Mouse (Mus musculus) midbrain, embryonic 13.5 days (tissue): ENCODE results near the gene Gm17387. TPM values are rescaled to one million over a fixed set of nuclear protein-coding genes. Genes with fewer than 3 reads are reported as not detected.

Experiments used
- ATAC-seq: fragments of 200-750 bp; cut with Nextera tagmentation; 2 replicates; pipeline ENCODE4 v1.8.0; 2017; ENCODE audit warnings: mild to moderate bottlenecking, moderate TSS enrichment, moderate library complexity
- H3K27ac ChIP-seq: fragments of 300-500 bp; sonication (generic); 2 replicates; pipeline ENCODE4 v1.5.1; 2015; ENCODE audit warnings: inconsistent platforms, mild to moderate bottlenecking, moderate library complexity
- H3K27me3 ChIP-seq: fragments of 300-500 bp; sonication (generic); 2 replicates; pipeline ENCODE4 v1.6.1; 2015; ENCODE audit warnings: mild to moderate bottlenecking, inconsistent platforms
- H3K36me3 ChIP-seq: fragments of 300-500 bp; sonication (generic); 2 replicates; pipeline ENCODE4 v1.6.1; 2015; ENCODE audit warnings: mild to moderate bottlenecking, inconsistent platforms
- H3K4me1 ChIP-seq: fragments of 300-500 bp; sonication (generic); replicated peaks from 2 replicates; pipeline ENCODE4 v1.6.1; 2015; ENCODE audit warnings: inconsistent platforms
- H3K4me2 ChIP-seq: fragments of 300-500 bp; sonication (generic); replicated peaks from 2 replicates; pipeline ENCODE4 v1.6.1; 2015; ENCODE audit warnings: moderate library complexity, mild to moderate bottlenecking, inconsistent platforms
- H3K4me3 ChIP-seq: fragments of 300-500 bp; sonication (generic); replicated peaks from 2 replicates; pipeline ENCODE4 v1.5.1; 2015; ENCODE audit warnings: mild to moderate bottlenecking, inconsistent platforms
- H3K9ac ChIP-seq: fragments of 300-500 bp; sonication (generic); replicated peaks from 2 replicates; pipeline ENCODE4 v1.6.1; 2015; ENCODE audit warnings: mild to moderate bottlenecking, inconsistent platforms
- H3K9me3 ChIP-seq: fragments of 300-500 bp; sonication (generic); 2 replicates; pipeline ENCODE4 v1.6.1; 2016; ENCODE audit warnings: mild to moderate bottlenecking, inconsistent platforms
- WGBS: fragments of 180-500 bp; shearing (Covaris S2); methylation state at CpG from one replicate; pipeline ENCODE4 v1.1.7; 2015; 5-methylcytosine and 5-hydroxymethylcytosine counted together
- polyA plus RNA-seq: library from polyadenylated mRNA; unstranded; fragments of >200 nt; fragmentation: Nextera tagmentation; extraction: Ambion mirVana; gene quantifications from 2 replicates; pipeline ENCODE4 v1.2.1, GENCODE M21; 2015

Gene Gm17387
- polyA plus RNA-seq, 1 experiment from 2014 or later: not detected

GRCm38 (mm10) chr7:141055785-141056184 is 26.9 kb downstream of the Gm17387 start:
- Histone ChIP-seq H3K36me3 (peaks cover 3% of the 10 kb centered on the region; the same call in 1 of the 2 replicates), H3K4me3 (no peak overlapping the region), H3K9ac (no peak overlapping the region), H3K4me2 (no peak overlapping the region), H3K4me1 (peaks cover 10% of the 10 kb centered on the region), H3K27ac (no peak overlapping the region), H3K27me3 (no peaks in the 10 kb centered on the region), H3K9me3 (no peaks in the 10 kb centered on the region)
- no peak for ATAC-seq
- WGBS: 87% methylated on average over 4 of the region's 4 CpGs

- no peak for ATAC-seq
Observed at GRCm38 (mm10) chr7:141056976-141057375, 28.0 kb downstream of the Gm17387 start.

DNA sequence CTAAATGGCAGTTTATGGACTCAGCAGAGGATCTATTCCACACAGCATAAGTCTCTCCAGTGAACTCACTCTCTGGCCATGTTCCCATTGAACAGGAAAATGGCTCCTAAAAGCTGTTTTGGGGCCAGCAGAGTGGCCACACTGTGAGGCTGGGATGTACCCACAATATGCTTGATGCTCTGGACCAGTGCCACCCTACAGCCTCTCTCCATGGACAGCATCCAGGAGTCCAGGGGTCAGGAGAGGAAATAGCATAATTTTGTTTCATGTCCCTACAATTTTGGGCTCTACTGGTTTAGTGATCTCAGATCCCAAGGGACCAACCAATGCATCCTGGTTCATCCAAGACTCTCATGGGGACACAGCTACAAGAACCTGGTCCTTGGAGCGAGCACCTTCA is 28.6 kb downstream of the Gm17387 start:
- 100% methylated on average over 1 of the region's 1 CpGs for WGBS
- Histone ChIP-seq H3K9ac (no peak overlapping the region), H3K4me2 (no peak overlapping the region), H3K27me3 (no peaks in the 10 kb centered on the region), H3K4me1 (peaks cover 20% of the 10 kb centered on the region), H3K4me3 (no peak overlapping the region), H3K27ac (no peak overlapping the region), H3K36me3 (peaks cover 3% of the 10 kb centered on the region; the same call in 1 of the 2 replicates), H3K9me3 (no peaks in the 10 kb centered on the region)
- ATAC-seq: no peak

More at GRCm38 (mm10) chr7:141056976-141057375, 28.0 kb downstream of the Gm17387 start:
- peaks cover 15% of the 10 kb centered on the region for H3K4me1 ChIP-seq
- H3K9me3 ChIP-seq: no peaks in the 10 kb centered on the region
- peaks cover 3% of the 10 kb centered on the region; the same call in 1 of the 2 replicates for H3K36me3 ChIP-seq
- H3K4me3 ChIP-seq: no peak overlapping the region
- no peak overlapping the region for H3K4me2 ChIP-seq
- WGBS: 95% methylated on average over 6 of the region's 6 CpGs
- no peaks in the 10 kb centered on the region for H3K27me3 ChIP-seq
- no peak overlapping the region for H3K9ac ChIP-seq
- H3K27ac ChIP-seq: no peak overlapping the region

DNA sequence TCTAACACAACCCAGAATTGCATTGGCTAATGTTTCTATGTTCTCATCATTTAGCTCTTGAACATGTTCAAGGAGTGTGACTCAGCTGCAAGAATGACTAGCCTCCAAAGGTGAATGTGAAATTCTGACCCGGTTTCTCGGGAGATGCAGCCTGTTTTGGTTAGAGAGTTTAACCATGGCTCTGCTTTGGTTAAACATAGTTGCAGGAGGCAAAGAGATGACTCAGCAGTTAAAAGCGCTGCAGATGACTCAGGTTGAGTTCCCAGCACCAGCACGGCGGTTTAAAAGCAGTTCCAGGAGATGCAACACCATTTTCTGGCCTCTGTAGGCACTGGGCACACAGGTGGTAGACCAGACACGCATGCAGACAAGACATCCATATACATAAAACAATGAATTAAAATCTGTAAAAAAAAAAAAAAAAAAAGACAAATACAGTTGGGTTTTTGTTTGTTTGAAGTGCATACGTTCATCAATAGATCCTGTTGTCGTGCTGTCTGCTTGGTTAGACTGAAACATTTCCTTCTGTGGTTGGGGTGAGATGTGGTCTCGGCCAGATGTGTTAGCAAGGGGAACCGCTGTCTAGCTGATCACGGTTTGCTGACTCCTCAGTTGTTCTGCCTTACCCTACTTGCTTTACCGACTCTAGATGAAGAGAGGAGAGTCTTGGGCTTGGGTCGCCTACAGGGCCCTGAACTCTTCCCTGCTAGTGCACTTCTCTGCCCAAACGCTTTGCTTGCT is 29.8 kb downstream of the Gm17387 start:
- WGBS: 96% methylated on average over 14 of the region's 14 CpGs
- ATAC-seq: no peak

GRCm38 (mm10) chr7:141059929-141060328 is 31.0 kb downstream of the Gm17387 start:
- Histone ChIP-seq H3K27ac (peak overlapping the region; percentile 95), H3K9ac (peak overlapping the region; percentile 99), H3K4me3 (peak overlapping the region; percentile 92), H3K4me2 (peak overlapping the region; percentile 74), H3K36me3 (peaks cover 22% of the 10 kb centered on the region), H3K27me3 (no peaks in the 10 kb centered on the region), H3K4me1 (peaks cover 29% of the 10 kb centered on the region), H3K9me3 (no peaks in the 10 kb centered on the region)
- WGBS: 71% methylated on average over 2 of the region's 2 CpGs
- no peak for ATAC-seq

More for the DNA sequence above, 29.8 kb downstream of the Gm17387 start:
- no peak overlapping the region for H3K4me2 ChIP-seq
- H3K27ac ChIP-seq: no peak overlapping the region
- peaks cover 11% of the 10 kb centered on the region for H3K36me3 ChIP-seq
- H3K9ac ChIP-seq: no peak overlapping the region
- H3K9me3 ChIP-seq: no peaks in the 10 kb centered on the region
- peaks cover 29% of the 10 kb centered on the region for H3K4me1 ChIP-seq
- no peaks in the 10 kb centered on the region for H3K27me3 ChIP-seq
- no peak overlapping the region for H3K4me3 ChIP-seq

- Histone ChIP-seq H3K9me3 (no peaks in the 10 kb centered on the region), H3K4me1 (peaks cover 29% of the 10 kb centered on the region), H3K9ac (peak within 1 kb of the TSS; percentile 99), H3K36me3 (peaks cover 29% of the 10 kb centered on the region), H3K4me2 (peak within 1 kb of the TSS; percentile 74), H3K27me3 (no peaks in the 10 kb centered on the region), H3K4me3 (peak within 1 kb of the TSS; percentile 92), H3K27ac (peak within 1 kb of the TSS; percentile 95)
- peak; percentile 99 for ATAC-seq
- WGBS: under 1% methylated on average over 72 of the region's 72 CpGs
Observed at GRCm38 (mm10) chr7:141060426-141061242, 31.7 kb downstream of the Gm17387 start, which contains the start of gene B4galnt4. Gene B4galnt4, plus strand, starts transcription at chr7:141061104.

DNA sequence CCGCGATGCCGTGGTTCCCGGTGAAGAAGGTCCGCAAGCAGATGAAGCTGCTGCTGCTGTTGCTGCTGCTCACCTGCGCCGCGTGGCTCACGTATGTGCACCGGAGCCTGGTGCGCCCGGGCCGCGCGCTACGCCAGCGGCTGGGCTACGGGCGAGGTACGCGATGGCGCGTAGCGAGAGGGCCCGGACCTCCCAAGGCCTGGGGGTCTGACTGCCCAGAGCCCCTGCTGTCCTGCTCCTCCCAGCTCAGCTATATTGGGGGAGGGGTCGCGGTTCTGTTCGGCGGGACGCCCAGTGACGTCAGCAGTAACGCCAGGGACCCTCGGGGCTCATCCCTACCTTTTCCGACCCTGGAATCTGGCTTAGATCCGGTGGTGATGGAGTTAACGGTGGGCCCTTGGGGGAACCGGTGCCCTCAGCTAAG is 32.4 kb downstream of the Gm17387 start:
- under 1% methylated on average over 37 of the region's 37 CpGs for WGBS
- Histone ChIP-seq H3K36me3 (peaks cover 32% of the 10 kb centered on the region), H3K9me3 (no peaks in the 10 kb centered on the region), H3K4me1 (peaks cover 29% of the 10 kb centered on the region), H3K27ac (peak overlapping the region; percentile 95), H3K27me3 (no peaks in the 10 kb centered on the region), H3K9ac (peak overlapping the region; percentile 99), H3K4me2 (peak overlapping the region; percentile 74), H3K4me3 (peak overlapping the region; percentile 92)
- ATAC-seq: peak; percentile 78

- H3K4me1 ChIP-seq: peaks cover 29% of the 10 kb centered on the region
- no peak overlapping the region; the same call in 1 of the 2 replicates for H3K9ac ChIP-seq
- H3K9me3 ChIP-seq: no peaks in the 10 kb centered on the region
- H3K4me3 ChIP-seq: peak overlapping the region; percentile 92
- no peak for ATAC-seq
- WGBS: 95% methylated on average over 7 of the region's 7 CpGs
- H3K36me3 ChIP-seq: peaks cover 45% of the 10 kb centered on the region
- no peak overlapping the region for H3K27ac ChIP-seq
- H3K27me3 ChIP-seq: no peaks in the 10 kb centered on the region
- H3K4me2 ChIP-seq: peak overlapping the region; percentile 74
Observed at GRCm38 (mm10) chr7:141062525-141062924, 33.6 kb downstream of the Gm17387 start.

DNA sequence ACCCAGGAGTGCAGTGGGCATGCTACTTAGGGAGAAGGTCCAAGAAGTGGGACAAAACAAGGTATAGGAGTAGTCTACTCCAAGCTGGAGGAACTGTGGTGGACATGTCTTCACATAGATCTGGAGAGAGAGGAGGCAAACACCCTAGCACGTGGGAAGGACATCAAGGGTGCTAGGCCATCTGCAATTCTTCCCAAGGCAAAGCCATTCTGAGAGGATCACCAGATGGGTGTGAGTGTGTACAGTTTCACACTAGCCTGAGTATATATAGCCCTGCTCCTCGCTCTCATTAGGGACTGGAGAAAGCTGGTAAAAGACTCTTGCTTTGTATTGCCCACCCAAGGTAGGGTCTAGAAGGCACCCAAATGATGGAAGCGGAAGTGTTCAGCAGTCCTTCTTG is 34.4 kb downstream of the Gm17387 start:
- Histone ChIP-seq H3K9ac (no peak overlapping the region), H3K9me3 (no peaks in the 10 kb centered on the region), H3K36me3 (peaks cover 53% of the 10 kb centered on the region), H3K4me3 (no peak overlapping the region), H3K4me2 (no peak overlapping the region), H3K4me1 (peaks cover 29% of the 10 kb centered on the region), H3K27me3 (no peaks in the 10 kb centered on the region), H3K27ac (no peak overlapping the region)
- ATAC-seq: no peak
- WGBS: 99% methylated on average over 3 of the region's 3 CpGs

DNA sequence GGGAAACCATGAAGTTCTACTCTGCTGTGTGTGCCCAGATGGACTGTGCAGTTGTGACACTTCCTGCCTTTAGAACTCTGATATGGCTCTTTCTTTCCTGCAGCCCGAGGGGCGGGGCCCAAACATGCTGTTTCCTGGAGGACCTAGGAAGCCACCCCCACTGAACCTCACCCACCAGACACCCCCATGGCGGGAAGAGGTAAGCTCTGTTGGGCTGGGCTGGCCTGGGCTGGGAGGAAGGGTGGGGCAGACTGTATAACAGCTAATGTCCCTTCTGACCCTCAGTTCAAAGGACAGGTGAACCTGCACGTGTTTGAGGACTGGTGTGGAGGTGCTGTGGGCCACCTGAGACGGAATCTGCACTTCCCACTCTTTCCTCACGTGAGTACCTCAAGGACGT is 35.2 kb downstream of the Gm17387 start:
- peaks cover 59% of the 10 kb centered on the region for H3K36me3 ChIP-seq
- no peak overlapping the region for H3K9ac ChIP-seq
- H3K4me3 ChIP-seq: no peak overlapping the region
- no peak overlapping the region for H3K27ac ChIP-seq
- H3K27me3 ChIP-seq: no peaks in the 10 kb centered on the region
- ATAC-seq: no peak
- no peak overlapping the region for H3K4me2 ChIP-seq
- peaks cover 29% of the 10 kb centered on the region for H3K4me1 ChIP-seq
- WGBS: 90% methylated on average over 7 of the region's 7 CpGs
- H3K9me3 ChIP-seq: no peaks in the 10 kb centered on the region

DNA sequence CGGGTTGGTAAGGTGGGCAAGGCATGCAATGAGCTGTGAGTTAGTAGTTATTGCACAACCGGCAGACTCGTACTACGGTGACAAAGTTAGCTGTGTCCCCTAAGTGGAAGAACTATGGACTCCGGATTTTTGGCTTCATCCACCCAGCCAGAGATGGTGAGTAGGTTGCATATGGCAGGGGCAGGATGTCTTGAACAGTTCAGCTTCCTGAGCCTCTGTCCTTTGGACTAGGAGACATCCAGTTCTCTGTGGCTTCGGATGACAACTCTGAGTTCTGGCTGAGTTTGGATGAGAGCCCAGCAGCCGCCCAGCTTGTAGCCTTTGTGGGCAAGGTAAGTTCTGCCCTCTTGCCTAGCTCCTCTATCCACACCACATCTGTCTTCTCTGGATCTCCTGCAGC is 35.6 kb downstream of the Gm17387 start:
- no peak overlapping the region for H3K4me2 ChIP-seq
- WGBS: 93% methylated on average over 7 of the region's 7 CpGs
- no peak for ATAC-seq
- no peak overlapping the region for H3K27ac ChIP-seq
- peaks cover 59% of the 10 kb centered on the region for H3K36me3 ChIP-seq
- peaks cover 29% of the 10 kb centered on the region for H3K4me1 ChIP-seq
- H3K9me3 ChIP-seq: no peaks in the 10 kb centered on the region
- H3K4me3 ChIP-seq: no peak overlapping the region
- no peak overlapping the region for H3K9ac ChIP-seq
- H3K27me3 ChIP-seq: no peaks in the 10 kb centered on the region; the same call in 1 of the 2 replicates

DNA sequence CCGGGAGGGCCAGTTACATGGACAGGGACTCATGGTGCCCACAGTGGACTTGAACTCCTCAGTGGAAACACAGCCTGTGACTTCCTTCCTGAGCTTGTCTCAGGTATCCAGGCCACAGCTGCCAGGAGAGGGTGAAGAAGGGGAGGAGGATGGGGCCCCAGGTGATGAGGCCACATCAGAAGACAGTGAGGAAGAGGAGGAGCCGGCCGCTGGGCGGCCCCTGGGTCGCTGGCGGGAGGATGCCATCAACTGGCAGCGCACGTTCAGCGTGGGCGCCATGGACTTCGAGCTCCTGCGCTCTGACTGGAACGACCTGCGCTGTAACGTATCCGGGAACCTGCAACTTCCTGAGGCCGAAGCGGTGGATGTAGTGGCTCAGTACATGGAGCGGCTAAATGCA is 39.4 kb downstream of the Gm17387 start:
- Histone ChIP-seq H3K9ac (no peak overlapping the region), H3K4me1 (peaks cover 19% of the 10 kb centered on the region), H3K27me3 (peaks cover 15% of the 10 kb centered on the region), H3K9me3 (no peaks in the 10 kb centered on the region), H3K4me3 (no peak overlapping the region), H3K27ac (no peak overlapping the region), H3K4me2 (no peak overlapping the region), H3K36me3 (peaks cover 61% of the 10 kb centered on the region)
- WGBS: 89% methylated on average over 19 of the region's 19 CpGs
- ATAC-seq: no peak
